Mouse (Mus musculus): ENCODE measurements around the gene Mars2.
A peak's percentile ranks its signal among the peaks of the same experiment; 100 is the strongest.

Gene Mars2

DNA sequence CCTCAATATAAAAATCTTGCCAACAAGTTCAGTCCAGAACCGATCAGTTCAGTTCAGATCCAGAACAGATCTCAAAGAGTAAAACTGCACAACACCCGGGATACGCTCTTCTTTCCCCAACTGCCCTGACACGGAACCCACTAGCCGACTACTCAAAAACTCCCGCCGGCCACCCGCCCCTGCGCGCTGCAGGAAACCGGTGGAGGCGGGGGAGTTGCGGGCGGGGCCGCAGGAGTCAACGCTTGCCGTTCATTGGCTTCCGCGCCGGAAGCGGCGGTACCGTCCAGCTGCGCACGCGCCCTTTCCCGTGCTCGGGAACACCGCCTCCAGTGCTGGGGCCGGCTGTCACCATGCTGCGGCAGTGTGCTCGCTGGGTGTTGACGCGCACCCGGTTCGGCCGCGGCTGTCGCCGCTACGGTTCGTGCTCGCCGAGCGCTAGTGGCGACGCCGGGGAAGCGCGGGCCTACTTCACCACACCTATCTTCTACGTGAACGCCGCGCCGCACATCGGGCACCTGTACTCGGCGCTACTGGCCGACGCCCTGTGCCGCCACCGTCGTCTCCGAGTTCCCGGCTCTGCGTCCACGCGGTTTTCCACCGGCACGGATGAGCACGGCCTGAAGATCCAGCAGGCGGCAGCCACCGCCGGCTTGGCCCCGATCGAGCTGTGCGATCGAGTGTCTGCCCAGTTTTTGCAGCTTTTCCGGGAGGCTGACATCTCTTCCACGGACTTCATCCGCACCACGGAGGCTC is at the start of gene Mars2:
Mars2 (plus strand) TSS at position 288 of the 753 bp plus-strand sequence.
- DNase-seq (ENCODE audit: low read depth, low spot score), result peak; percentile 96

DNA sequence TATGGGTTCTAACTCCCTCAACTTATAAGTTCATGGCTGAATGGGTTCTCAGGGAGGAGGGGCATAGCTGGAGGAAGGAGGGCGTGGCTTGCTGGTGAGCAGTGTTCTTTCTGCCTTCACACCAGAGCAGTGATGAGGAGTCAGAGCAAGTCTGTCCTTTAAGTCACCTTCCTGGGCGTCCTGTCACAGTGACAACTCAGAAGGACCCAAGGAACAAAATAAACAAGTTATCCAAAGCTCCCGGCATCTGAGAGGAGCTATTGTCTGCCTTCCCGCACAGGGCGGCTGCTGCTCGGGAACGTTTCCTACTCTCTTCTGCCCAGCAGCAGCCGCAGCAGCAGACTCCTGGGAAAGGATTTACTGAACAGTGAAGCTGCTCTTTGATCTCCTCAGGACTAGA is 45.0 kb upstream of the Mars2 start:
- no peak for DNase-seq (ENCODE audit: low read depth, low spot score)

DNA sequence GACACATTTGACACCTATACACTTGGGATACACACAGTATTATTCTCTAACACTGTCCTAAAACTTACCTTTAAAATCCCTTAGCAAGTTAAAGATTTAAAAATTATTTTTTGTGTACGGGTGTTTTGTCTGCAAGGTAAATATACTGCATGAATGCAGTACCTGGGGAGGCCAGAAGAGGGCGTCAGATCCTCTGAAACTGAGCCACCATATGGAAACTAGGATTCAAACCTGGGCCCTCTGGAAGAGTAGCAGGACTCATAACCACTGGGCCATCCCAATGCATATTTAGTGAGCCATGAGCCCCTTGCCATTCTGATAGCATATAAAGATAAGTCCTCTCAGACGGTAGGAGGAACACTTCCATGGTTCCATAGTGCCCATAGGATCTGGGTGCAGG is 44.2 kb upstream of the Mars2 start:
- peak; percentile 56 for DNase-seq (ENCODE audit: low read depth, low spot score)

DNA sequence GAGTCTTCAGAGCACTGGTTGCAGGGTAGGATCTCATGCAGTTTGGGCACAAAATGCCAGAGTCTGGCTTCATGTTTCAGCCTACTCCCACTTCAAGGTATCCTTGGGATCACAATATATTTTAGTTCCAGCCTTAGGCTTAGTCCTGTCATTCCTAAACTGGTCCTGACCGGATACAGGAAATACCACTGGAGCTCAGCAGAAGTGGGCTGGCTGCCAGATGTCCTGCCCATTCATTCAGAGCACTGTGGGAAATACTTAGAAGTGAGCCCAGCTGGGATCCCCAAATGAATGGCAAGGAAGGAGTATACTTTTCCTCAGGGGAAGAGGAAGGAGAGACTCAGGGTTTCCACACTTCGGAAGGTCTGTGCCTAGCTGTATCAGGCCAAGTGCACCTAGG is 43.7 kb upstream of the Mars2 start:
- DNase-seq (ENCODE audit: low read depth, low spot score), result peak; percentile 89

DNA sequence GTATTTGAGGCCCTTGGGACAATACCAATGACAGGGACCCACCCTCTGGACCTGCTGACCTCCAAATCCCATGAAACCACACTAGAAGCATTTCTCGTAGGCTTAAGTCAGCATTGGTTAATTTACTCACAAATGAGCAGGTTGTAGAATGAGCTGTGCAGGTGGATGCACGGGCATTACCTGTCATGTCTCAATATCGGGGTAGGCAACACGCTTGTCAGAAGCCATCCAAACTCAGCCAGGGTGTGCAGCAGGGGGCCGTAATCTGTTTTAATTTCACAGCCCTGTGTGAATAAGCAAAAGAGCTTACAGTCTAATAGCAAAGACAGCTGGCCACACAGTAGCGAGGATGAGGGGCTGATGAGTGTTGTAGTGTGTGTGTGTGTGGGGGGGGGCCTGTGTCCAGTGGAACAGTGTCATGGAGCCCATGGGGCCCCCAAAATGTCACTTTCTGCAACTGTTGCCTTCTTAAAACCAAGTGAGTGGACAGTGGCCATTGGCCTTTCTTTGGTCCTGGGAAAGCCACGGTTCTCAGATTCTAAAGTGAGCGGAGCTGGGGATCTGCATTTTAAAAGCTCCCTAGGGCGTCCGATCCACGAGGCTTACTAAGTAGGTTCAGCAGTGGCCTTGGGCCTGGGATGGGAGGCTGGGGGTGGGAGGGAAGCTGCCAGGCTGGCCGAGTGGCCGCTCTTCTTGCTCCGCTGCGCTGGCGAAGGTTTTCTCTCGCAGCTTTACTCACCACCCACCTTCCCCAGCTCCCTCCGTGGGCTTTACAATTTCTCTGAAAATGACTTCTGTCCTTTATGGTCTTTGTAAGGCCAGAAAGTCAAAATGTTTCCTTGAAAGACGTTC is 42.7 kb upstream of the Mars2 start:
- DNase-seq (ENCODE audit: low read depth, low spot score), result no peak

DNA sequence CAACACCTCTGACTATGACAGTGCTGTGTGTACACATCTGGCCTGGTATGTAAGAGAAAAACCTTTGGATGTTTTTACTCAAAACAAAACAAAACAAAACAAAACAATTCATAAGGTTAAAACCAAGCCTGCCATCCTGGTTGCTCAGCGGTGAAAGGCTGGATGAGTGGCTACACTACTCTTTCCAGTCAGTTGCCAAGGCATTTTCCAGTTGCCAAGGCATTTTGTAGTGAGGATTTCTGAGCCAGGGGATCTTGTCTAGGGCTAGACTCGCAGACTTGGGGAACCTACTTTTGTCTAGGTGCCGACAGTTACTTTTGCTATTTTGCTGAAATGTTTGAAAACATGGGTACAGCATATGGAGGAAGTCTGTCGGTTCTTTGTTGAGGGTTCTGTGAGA is 42.0 kb upstream of the Mars2 start:
- no peak for DNase-seq (ENCODE audit: low read depth, low spot score)

DNA sequence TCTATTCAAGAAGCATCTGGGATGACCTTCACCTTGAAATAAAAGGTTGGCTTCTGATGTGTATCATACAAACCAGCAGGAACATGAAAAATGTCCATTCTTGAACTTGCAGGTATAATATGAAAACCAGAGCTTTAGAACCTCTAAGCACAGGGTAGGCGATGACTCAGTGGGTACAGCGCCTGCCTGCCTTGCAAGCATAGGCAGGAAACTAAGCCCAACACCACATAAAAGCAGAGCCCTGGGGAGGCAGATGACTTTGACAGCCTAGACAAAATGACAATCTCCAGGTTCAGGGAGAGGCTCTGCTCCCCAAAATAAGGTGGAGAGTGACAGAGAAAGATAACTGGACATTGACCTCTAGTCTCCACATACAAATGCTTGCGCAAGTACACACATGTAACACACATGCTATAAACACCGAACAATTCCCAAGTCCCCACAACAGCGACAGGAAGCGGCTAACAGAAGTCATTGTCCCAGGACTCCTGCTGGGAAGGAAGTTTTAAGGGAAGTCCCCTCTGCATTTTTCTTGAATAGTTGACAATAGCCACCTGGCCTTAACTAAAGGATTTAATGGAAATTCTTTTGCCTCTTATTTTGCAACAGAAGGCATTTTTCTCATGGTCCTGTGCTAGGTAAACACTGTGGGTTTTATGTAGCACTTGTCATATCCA is 40.5 kb upstream of the Mars2 start:
- DNase-seq (ENCODE audit: low read depth, low spot score), result no peak

DNA sequence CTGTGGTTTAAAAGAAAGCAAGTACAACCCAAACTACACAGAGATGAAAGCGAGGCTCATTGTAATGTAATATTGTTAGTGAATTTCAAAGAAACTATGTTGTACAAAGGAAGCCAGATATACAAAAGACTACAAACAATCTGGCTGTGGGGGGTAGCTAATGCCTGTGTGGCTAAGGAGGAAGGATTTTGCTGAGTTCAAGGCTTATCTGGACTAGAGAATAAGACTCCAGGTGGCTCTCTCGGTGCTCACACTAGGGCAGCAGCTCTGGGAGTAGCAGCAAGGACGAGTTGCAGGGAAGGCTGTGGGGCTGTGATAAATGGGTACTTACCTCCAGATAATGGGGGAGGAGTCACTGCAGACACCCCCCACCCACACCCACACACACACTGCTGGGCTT is 38.3 kb upstream of the Mars2 start:
- DNase-seq (ENCODE audit: low read depth, low spot score), result no peak

DNA sequence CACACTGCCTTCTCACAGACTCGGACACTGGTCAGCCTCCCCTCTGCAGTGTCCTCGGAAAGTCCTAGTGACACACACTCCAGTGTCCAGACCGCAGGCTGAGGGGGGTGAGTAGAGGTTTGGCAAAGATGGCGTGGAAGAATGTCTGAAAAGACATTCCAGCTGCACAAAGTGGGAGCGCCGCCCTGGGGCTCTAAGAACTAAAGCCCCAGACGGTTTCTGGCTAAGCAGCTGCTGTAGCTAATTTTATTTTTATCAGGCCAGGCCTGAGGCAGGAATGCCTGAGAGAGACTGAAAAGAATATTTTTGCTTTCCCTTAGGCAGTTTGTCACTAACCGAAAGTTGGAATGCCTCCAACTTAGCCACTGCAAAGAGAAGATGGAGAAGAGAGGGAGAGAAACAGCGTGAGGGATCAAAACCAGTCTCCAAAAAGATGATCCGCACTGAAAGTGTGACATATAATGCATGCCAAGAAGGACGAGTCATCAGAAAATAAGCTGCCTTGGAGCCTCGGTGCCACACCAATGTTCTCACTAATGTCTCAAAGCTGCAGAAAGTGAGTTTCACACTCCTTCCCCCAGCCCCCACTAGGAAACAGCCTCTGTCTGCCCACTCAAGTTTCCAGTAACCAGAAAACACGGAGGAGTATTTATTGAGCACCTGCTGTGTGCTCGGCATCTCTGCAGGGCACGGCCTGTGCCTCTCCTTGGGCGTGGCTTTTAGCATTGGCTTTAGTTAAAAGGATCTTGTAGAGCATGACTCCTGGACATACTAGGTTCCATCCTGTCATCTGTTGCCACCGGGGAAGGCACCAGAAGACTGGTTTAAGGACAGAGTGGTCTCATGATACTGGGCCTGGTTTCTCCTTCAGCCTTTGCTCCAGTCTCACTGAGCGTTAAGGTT is 34.9 kb upstream of the Mars2 start:
- DNase-seq (ENCODE audit: low read depth, low spot score), result peak; percentile 87

DNA sequence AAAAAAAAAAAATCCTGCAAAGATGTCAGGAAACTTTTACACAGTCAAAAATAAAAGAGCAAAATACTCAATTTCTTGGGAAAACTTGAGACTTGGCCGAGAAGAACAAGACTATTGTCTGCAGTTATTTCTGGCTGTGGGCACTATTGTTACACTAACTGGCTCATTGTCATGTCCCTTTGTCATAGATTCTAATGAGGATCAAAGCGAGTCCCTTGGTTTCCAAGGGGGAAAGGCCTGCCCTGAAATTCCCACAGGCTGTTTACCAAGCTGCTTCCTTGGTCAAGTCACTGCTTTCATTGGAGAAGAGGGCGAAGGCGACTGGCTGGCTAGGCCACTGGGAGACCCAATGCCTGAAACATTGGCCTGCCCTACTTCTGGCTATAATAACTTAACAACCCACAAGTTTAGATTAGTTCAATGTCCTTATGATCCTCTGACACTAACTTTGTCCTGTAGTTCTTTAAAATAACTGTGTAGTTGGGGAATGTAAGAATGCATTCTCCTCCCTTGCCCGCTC is 31.1 kb upstream of the Mars2 start:
- no peak for DNase-seq (ENCODE audit: low read depth, low spot score)

DNA sequence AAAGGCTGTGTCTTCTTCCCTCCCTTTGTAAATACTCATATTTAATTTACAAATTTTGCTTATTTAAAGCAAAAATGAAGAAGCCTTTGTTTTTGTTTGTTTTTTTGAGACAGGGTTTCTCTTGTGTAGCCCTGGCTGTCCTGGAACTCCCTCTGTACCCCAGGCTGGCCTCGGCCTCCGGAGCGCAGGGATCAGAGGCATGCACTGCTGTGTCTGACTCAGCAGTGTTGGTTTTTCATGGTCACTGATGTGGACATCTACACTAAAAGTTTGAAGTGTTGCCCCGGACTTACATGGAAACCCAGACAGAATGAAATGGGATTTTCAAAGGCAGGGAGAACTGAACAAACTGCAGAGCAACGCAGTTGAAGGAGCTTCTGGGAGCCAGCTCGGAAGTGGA is 29.4 kb upstream of the Mars2 start:
- no peak for DNase-seq (ENCODE audit: low read depth, low spot score)

DNA sequence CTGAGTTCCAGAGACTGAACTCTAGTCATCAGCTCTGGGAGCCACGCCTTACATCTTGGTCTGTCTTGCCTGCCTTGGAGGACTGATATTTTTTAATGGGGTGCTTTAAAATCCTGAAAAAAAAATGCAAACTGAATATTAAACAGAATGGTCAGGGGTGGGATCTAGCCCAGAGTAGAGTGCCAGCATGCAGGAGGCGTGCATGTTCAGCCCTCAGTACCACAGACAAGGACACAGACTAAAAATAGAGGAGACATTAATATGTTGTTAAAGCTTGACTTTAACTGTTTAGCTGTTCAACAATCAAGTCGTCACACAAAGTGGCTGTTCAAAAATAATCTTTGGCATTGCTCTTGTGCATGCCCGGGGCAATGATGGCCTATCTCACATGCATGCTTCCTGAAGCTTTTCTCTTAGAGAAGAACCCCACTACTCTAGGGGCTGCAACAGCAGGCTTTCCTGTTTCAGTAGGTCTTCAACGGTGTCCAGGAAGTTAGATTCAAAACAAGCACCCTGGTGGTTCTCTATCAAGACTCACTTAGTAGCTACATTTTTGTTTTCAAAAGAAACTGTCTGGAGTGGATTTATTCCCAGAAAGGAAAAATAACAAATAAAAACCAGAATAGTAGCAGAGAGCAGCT is 28.4 kb upstream of the Mars2 start:
- DNase-seq (ENCODE audit: low read depth, low spot score), result no peak

DNA sequence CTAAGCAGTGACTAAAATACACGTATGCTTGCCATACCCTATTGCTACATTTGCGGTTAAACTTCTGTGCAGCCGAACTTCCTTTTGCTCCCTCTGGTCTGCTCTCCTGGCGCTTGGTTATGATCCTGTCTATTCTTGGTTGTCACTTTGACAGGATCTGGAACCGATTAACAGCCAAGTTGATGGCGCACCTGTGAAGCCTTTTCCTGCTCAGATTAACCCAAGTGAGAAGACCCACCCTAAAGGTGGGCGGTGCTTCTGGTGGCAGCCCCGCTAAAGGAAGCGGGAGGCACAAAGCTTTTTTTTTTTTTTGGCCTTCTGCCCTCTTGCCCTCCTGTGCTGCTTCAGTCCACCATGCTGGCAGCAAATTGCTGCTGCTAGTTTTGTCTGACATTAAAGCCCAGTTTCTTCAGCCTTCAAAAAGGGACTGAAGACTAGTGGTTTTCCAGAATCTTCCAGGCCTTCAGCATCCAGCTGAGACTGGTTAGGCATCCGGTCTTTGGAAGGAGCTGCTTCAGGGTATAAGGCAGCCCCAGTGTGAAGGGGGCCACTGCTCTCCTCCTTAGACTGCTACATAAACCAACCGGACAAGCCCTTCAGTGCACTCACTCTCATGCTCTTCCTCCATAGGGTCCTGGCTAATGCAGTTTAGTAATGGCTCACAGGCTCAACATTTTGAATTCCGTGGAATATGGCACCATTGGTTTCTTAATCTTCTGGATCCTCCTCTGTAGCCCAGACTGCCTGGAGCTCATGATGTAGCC is 26.6 kb upstream of the Mars2 start:
- DNase-seq (ENCODE audit: low read depth, low spot score), result no peak

DNA sequence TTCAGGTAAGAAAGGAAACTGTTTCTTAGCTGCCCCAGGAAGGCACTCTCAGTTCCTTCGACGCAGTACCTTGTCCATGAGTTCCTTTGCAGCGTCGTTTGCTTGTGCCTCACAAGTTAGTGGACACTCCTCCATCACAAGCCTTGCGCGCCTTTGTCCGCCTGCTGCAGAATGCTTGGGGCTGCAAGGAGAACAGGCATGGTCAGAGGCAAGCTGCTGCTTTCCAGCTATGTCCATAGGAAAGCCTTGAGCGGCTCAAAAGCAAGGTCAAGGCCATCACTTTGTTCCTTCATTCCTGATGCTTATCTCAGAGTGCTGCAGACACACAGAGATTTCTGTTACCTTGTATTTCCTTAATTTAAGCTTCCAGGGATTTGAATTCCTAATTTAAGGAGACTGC is 25.9 kb upstream of the Mars2 start:
- no peak for DNase-seq (ENCODE audit: low read depth, low spot score)

DNA sequence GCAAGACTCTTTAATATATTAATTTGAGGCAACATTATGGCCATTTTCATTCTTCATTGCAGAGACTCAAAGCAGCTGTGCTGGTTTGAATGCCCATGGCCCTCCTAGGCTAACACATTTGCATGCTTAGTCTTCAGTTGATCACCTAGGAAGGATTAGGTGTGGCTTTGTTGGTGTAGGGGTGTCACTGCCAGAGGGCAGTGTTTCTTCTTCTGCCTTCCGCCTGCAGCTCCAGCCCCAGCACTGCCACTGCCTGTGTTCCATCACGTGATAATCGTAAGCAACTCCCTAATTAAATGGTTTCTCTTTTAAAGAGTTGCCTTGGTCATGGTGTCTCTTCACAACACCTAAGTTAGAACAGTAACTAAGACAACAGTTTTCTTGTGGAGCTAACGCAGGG is 24.2 kb upstream of the Mars2 start:
- no peak for DNase-seq (ENCODE audit: low read depth, low spot score)

DNA sequence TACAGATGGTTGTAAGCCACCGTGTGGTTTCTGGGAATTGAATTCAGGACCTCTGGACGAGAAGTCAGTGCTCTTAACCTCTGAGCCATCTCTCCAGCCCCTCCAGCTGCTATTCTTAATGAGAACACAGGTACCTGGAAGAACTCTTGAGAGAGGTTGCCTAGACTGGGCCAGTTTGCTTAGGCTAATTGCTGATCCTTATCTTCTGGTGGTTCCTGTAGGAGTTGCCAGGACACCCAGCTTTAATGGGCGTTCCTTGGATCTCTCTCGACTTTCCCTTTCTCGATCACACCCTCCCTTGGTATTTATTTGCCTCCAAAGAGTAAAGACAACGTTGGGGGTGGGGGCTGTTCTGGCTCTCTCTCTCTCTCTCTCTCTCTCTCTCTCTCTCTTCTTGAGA is 23.5 kb upstream of the Mars2 start:
- no peak for DNase-seq (ENCODE audit: low read depth, low spot score)

DNA sequence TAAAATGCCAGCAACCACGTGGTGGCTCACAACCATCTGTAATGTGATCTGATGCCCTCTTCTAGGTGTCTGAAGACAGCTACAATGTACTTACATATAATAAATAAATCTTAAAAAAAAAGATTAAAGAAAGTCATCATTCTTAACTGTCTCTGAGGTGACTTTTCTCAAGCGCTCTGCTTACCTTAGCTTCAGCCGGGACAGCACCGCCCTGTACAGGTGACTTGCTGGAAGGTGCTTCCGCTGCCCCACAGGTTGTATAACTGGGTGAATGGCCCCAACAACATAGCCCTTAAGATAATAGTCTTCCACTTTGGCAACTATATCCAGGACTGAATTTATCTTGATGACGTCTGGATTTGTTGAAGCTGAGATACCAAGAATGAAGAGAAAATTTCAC is 23.0 kb upstream of the Mars2 start:
- DNase-seq (ENCODE audit: low read depth, low spot score), result no peak

DNA sequence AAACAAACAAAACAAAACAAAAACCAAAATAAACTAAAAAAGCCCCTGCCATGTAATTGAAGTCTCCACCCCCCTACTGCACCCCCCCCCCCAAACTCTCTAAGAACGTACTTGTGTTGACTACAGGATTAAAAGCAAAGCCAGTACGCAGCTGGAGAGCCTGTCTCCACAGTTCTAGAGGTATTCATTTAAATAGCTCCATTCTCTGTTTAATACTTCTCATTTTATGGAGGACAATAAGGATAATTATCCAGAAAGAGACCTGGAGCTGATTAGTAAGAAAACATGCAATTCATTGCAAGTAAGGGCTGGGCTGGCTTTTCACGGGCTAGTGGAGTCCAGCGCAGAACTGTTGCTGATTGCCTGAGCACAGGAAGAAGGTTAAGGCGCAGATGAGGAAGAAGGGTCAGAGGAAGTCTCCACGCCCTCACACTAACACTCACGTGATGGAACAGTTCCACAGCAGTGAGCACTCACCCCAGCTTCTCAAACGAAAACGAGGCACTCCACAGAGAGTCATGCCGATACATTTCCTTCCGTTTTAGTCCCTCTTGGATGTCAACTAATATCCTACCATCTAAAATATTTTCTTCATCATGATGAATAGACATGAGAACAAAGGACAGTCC is 21.7 kb upstream of the Mars2 start:
- no peak for DNase-seq (ENCODE audit: low read depth, low spot score)

DNA sequence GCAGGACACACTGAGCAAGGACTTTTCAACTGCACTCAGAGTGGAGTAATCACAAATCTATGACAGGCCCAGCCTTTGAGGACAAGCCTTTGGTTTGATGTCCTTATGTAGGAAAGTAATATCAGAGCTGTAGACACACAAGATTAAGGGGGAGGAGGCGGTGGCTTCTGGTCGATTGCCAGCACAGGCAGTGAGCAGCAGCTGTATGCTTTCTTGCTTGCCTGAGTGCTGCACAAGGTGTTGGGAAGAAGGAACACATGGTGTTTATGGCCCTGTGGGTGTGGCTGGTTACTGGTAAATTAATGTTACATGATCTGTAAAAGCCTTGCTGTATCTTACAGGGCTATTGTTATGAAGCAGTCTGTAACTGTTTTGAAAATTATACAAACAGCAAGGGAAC is 19.8 kb upstream of the Mars2 start:
- DNase-seq (ENCODE audit: low read depth, low spot score), result no peak

DNA sequence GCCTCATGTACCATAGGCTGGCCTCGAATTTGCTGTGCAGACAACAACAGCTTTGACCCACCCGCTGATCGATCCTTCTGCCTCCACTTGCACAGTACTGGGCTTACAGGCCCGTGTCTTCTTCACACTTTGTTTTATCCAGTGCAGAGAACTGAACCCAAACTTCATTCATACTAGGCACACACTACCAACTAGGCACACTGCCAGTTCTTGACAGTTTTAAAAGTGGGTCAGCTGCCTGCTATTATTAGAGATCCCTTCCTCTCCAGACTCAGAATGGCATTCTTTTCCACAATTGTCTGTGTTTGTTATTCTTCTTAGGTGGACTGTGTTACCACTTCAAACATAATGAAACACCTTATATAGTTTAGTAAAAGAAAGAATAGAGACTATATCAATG is 15.6 kb upstream of the Mars2 start:
- DNase-seq (ENCODE audit: low read depth, low spot score), result no peak

All from 3T3-L1 (cell line).